Mouse (Mus musculus) MEL (cell line): ENCODE data around the gene Miip. TPM values are rescaled to one million over a fixed set of nuclear protein-coding genes. Genes with fewer than 3 reads are reported as not detected.

Experiments used
- DNase-seq: peaks from one replicate; pipeline ENCODE4 v3.0.0; 2011; ENCODE audit warnings: low read depth, low spot score
- H3K27ac ChIP-seq: 2 replicates; pipeline ENCODE4 v1.5.1; 2012; ENCODE audit warnings: low read depth, mild to moderate bottlenecking, control low read depth, low read length, moderate library complexity; ENCODE audit not compliant: control insufficient read depth
- H3K27me3 ChIP-seq, 2 experiments: fragments of 150-350 bp in 1 of 2; sonication (generic) in 1 of 2; 2 replicates each; pipeline ENCODE4 v1.6.1; 2012; ENCODE audit warnings: low read length in 2 of 2, mild to moderate bottlenecking in 2 of 2, improper control_type of control experiment in 1 of 2, moderate library complexity in 1 of 2; ENCODE audit not compliant: insufficient read depth in 2 of 2, control insufficient read depth in 1 of 2
- H3K36me3 ChIP-seq, 2 experiments: 2 replicates each; pipeline ENCODE4 v1.6.1; 2012 to 2014; ENCODE audit warnings: low read length in 2 of 2, improper control_type of control experiment in 1 of 2, inconsistent platforms in 1 of 2, mild to moderate bottlenecking in 1 of 2; ENCODE audit not compliant: insufficient read depth in 2 of 2, control insufficient read depth in 1 of 2
- H3K4me1 ChIP-seq, 2 experiments: fragments of 150-350 bp in 1 of 2; sonication (generic) in 1 of 2; 2 replicates each; pipeline ENCODE4 v1.6.1; 2012; ENCODE audit warnings: low read length in 2 of 2, improper control_type of control experiment in 1 of 2, mild to moderate bottlenecking in 1 of 2; ENCODE audit not compliant: insufficient read depth in 2 of 2, control insufficient read depth in 1 of 2
- H3K4me3 ChIP-seq, 2 experiments: fragments of 150-350 bp in 1 of 2; sonication (generic) in 1 of 2; 2 replicates each; pipeline ENCODE4 v1.5.1; 2012; ENCODE audit warnings: low read depth in 2 of 2, low read length in 2 of 2, mild to moderate bottlenecking in 2 of 2, moderate library complexity in 2 of 2, control low read depth in 1 of 2, improper control_type of control experiment in 1 of 2; ENCODE audit not compliant: control insufficient read depth in 1 of 2, insufficient read depth in 1 of 2
- H3K79me2 ChIP-seq: 2 replicates; pipeline ENCODE4 v1.6.1; 2012; ENCODE audit warnings: mild to moderate bottlenecking, low read length, moderate library complexity; ENCODE audit not compliant: control insufficient read depth, poor library complexity, insufficient read depth
- H3K9ac ChIP-seq: 2 replicates; pipeline ENCODE4 v1.6.1; 2012; ENCODE audit warnings: low read depth, mild to moderate bottlenecking, control low read depth, low read length, moderate library complexity; ENCODE audit not compliant: control insufficient read depth, poor library complexity, severe bottlenecking
- H3K9me3 ChIP-seq: fragments of 150-350 bp; sonication (generic); replicated peaks from 2 replicates; pipeline ENCODE4 v1.6.1; 2012; ENCODE audit warnings: mild to moderate bottlenecking, low read length, improper control_type of control experiment, moderate library complexity; ENCODE audit not compliant: insufficient read depth
- BHLHE40 ChIP-seq: IDR thresholded peaks from 2 replicates; pipeline ENCODE4 v1.6.1; 2012; ENCODE audit warnings: low read depth, mild to moderate bottlenecking, inconsistent platforms, low read length, improper control_type of control experiment, borderline replicate concordance
- CHD1 ChIP-seq: IDR thresholded peaks from 2 replicates; pipeline ENCODE4 v1.6.1; 2012; ENCODE audit warnings: low read depth, mild to moderate bottlenecking, inconsistent platforms, low read length, improper control_type of control experiment
- CHD2 ChIP-seq: IDR thresholded peaks from 2 replicates; pipeline ENCODE4 v1.6.1; 2011; ENCODE audit warnings: low read length, improper control_type of control experiment
- CTCF ChIP-seq, 3 experiments: IDR thresholded peaks in 2 of 3; conservative IDR thresholded peaks in 1 of 3; 2 replicates each; pipeline ENCODE4 v1.5.1; 2011 to 2012; ENCODE audit warnings: low read length in 3 of 3, low read depth in 2 of 3, mild to moderate bottlenecking in 2 of 3, improper control_type of control experiment in 1 of 3, inconsistent platforms in 1 of 3, mixed read lengths in 1 of 3, moderate library complexity in 1 of 3; ENCODE audit not compliant: control insufficient read depth in 1 of 3, insufficient read depth in 1 of 3, poor library complexity in 1 of 3, severe bottlenecking in 1 of 3
- E2F4 ChIP-seq: IDR thresholded peaks from 2 replicates; pipeline ENCODE4 v1.6.1; 2011; ENCODE audit warnings: low read depth, low read length, improper control_type of control experiment, borderline replicate concordance
- ELF1 ChIP-seq: IDR thresholded peaks from 2 replicates; pipeline ENCODE4 v1.6.1; 2014; ENCODE audit warnings: low read depth, mild to moderate bottlenecking, inconsistent platforms, low read length, improper control_type of control experiment, moderate library complexity
- EP300 ChIP-seq, 2 experiments: IDR thresholded peaks; 2 replicates each; pipeline ENCODE4 v1.6.1; 2011; ENCODE audit warnings: improper control_type of control experiment in 2 of 2, low read length in 2 of 2, low read depth in 1 of 2, mild to moderate bottlenecking in 1 of 2
- ETS1 ChIP-seq: IDR thresholded peaks from 2 replicates; pipeline ENCODE4 v1.6.1; 2012; ENCODE audit warnings: low read depth, mild to moderate bottlenecking, inconsistent platforms, low read length, improper control_type of control experiment, moderate library complexity
- HCFC1 ChIP-seq: IDR thresholded peaks from 2 replicates; pipeline ENCODE4 v1.6.1; 2012; ENCODE audit warnings: low read depth, mild to moderate bottlenecking, inconsistent platforms, low read length, improper control_type of control experiment, moderate library complexity
- JUND ChIP-seq: IDR thresholded peaks from 2 replicates; pipeline ENCODE4 v1.6.1; 2011; ENCODE audit warnings: low read depth, mild to moderate bottlenecking, improper control_type of control experiment, low read length
- KAT2A ChIP-seq: conservative IDR thresholded peaks from 2 replicates; pipeline ENCODE4 v1.6.1; 2012; ENCODE audit warnings: low read depth, low read length, improper control_type of control experiment, inconsistent platforms
- MAFK ChIP-seq: IDR thresholded peaks from 2 replicates; pipeline ENCODE4 v1.6.1; 2011; ENCODE audit warnings: low read depth, mild to moderate bottlenecking, low read length, improper control_type of control experiment, borderline replicate concordance
- MAX ChIP-seq: IDR thresholded peaks from 2 replicates; pipeline ENCODE4 v1.6.1; 2011; ENCODE audit warnings: low read length, improper control_type of control experiment
- MAZ ChIP-seq: IDR thresholded peaks from 2 replicates; pipeline ENCODE4 v1.6.1; 2012; ENCODE audit warnings: low read depth, mild to moderate bottlenecking, inconsistent platforms, low read length, improper control_type of control experiment
- MEF2A ChIP-seq: IDR thresholded peaks from 2 replicates; pipeline ENCODE4 v1.6.1; 2014; ENCODE audit warnings: low read depth, mild to moderate bottlenecking, inconsistent platforms, low read length, improper control_type of control experiment; ENCODE audit not compliant: poor library complexity, insufficient replicate concordance, severe bottlenecking; ENCODE audit errors: extremely low read depth
- MXI1 ChIP-seq: IDR thresholded peaks from 2 replicates; pipeline ENCODE4 v1.6.1; 2011; ENCODE audit warnings: mild to moderate bottlenecking, low read depth, low read length, improper control_type of control experiment
- NELFE ChIP-seq: IDR thresholded peaks from 2 replicates; pipeline ENCODE4 v1.6.1; 2011; ENCODE audit warnings: low read depth, low read length, improper control_type of control experiment
- NRF1 ChIP-seq: IDR thresholded peaks from 2 replicates; pipeline ENCODE4 v1.6.1; 2014; ENCODE audit warnings: low read depth, mild to moderate bottlenecking, inconsistent platforms, low read length, improper control_type of control experiment, moderate library complexity; ENCODE audit not compliant: poor library complexity, insufficient read depth, severe bottlenecking
- POLR2A ChIP-seq, 2 experiments: IDR thresholded peaks; 2 replicates each; pipeline ENCODE4 v1.6.1; 2011 to 2012; ENCODE audit warnings: low read length in 2 of 2, mild to moderate bottlenecking in 2 of 2, control low read depth in 1 of 2, improper control_type of control experiment in 1 of 2, low read depth in 1 of 2, moderate library complexity in 1 of 2; ENCODE audit not compliant: control insufficient read depth in 1 of 2, insufficient read depth in 1 of 2, poor library complexity in 1 of 2
- RCOR1 ChIP-seq: IDR thresholded peaks from 2 replicates; pipeline ENCODE4 v1.6.1; 2012; ENCODE audit warnings: low read depth, mild to moderate bottlenecking, inconsistent platforms, low read length, improper control_type of control experiment
- SIN3A ChIP-seq: IDR thresholded peaks from 2 replicates; pipeline ENCODE4 v1.6.1; 2012; ENCODE audit warnings: low read length, improper control_type of control experiment, inconsistent platforms
- SMC3 ChIP-seq: IDR thresholded peaks from 2 replicates; pipeline ENCODE4 v1.6.1; 2011; ENCODE audit warnings: low read depth, low read length, improper control_type of control experiment
- TCF12 ChIP-seq: IDR thresholded peaks from 2 replicates; pipeline ENCODE4 v1.6.1; 2014; ENCODE audit warnings: low read depth, mild to moderate bottlenecking, inconsistent platforms, low read length, improper control_type of control experiment, moderate library complexity
- UBTF ChIP-seq: IDR thresholded peaks from 2 replicates; pipeline ENCODE4 v1.6.1; 2012; ENCODE audit warnings: low read depth, mild to moderate bottlenecking, inconsistent platforms, low read length, improper control_type of control experiment, moderate library complexity, borderline replicate concordance; ENCODE audit not compliant: insufficient read depth
- USF1 ChIP-seq: IDR thresholded peaks from 2 replicates; pipeline ENCODE4 v1.6.1; 2014; ENCODE audit warnings: low read depth, mild to moderate bottlenecking, inconsistent platforms, low read length, improper control_type of control experiment, moderate library complexity
- ZC3H11A ChIP-seq: IDR thresholded peaks from 2 replicates; pipeline ENCODE4 v1.6.1; 2012; ENCODE audit warnings: low read depth, mild to moderate bottlenecking, inconsistent platforms, low read length, improper control_type of control experiment
- ZNF384 ChIP-seq: IDR thresholded peaks from 2 replicates; pipeline ENCODE4 v1.6.1; 2012; ENCODE audit warnings: low read depth, mild to moderate bottlenecking, inconsistent platforms, low read length, improper control_type of control experiment
- polyA plus RNA-seq, 2 experiments: library from polyadenylated mRNA; stranded (reverse) in 1 of 2; unstranded in 1 of 2; fragments of >175 nt in 1 of 2; fragments of >200 nt in 1 of 2; gene quantifications; 2 replicates each; pipeline versions ENCODE4 v1.2.1 to v1.2.4; 2012; ENCODE audit warnings: low replicate concordance in 2 of 2, low read depth in 1 of 2; ENCODE audit not compliant: insufficient read length in 2 of 2, insufficient read depth in 1 of 2, missing spikeins in 1 of 2
- total RNA-seq: library from RNA; depleted of rRNA; stranded (reverse); fragments of 300-350 nt; gene quantifications from 2 replicates; pipeline ENCODE4 v1.2.3, GENCODE M21; 2012

Gene Miip
- total and polyA plus RNA-seq, 3 experiments, result 19.0 to 31.4 TPM; not detected in 1

- DNase-seq, result no peak
- peak overlapping the region; percentile 48 to 100 for H3K4me3 ChIP-seq
- no peaks in the 10 kb centered on the region for H3K9me3 ChIP-seq
- H3K9ac ChIP-seq, result peak overlapping the region; percentile 57
- H3K27me3 ChIP-seq, result no peaks in the 10 kb centered on the region
- H3K36me3 ChIP-seq, result peaks cover 0 to 12% of the 10 kb centered on the region in 2 experiments; a peak in 3 of 4 replicates
- H3K27ac ChIP-seq, result no peak overlapping the region
- TF ChIP-seq CHD1 (no peak), RCOR1 (no peak), KAT2A (no peak), USF1 (no peak), JUND (no peak), MXI1 (no peak; the same call in 1 of the 2 replicates), ZC3H11A (no peak), NELFE (no peak), HCFC1 (no peak), MAX (no peak), TCF12 (no peak), ZNF384 (no peak), ELF1 (no peak), EP300 (IDR thresholded peaks at IDR 0.05; ENCODE audit: low read depth in 1 of 2, low read length in 2 of 2) (no peak), SMC3 (no peak), UBTF (no peak), ETS1 (no peak)
- H3K79me2 ChIP-seq, result peaks cover 19% of the 10 kb centered on the region
- peaks cover 0 to 22% of the 10 kb centered on the region in 2 experiments for H3K4me1 ChIP-seq
These were observed 36.6 kb upstream of the Miip start for GRCm38 (mm10) chr4:147905090-147905659.

DNA sequence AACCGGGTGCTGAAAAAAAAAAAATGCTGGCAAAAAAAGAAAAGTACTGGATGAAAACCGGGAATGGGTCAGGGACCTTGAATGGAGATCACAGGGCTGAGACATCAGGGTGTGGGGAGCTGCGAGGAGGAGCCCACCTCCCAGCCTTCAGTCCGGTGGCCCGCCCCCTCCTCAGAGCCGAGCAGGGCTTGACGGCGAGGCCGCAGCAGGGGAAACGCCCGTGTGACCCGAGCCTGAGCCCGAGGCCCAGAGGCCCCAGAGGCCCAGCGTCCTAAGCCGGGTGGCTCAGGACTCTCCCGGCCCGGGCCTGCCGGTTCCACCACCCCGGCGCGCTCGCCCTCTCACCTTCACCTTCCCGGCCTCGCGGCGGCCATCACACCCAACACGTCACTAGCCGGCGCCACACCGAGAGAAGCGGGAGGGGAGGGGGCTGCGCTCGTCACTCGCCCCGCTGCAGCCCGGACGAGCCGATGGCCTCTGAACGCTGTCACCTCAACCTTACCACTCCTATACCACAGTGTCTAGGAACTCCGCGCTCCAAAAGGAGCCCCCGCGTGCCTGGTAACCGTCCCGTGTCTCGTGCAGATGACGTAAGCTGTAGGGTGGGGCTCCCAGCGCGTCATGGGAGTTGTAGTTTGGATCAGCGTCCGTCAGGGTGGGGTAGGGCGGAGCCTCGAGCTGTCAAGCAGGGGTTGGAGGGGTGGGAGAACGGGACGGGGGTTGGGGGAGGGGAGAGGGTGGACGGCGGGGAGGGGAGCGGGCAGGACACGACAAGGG is 35.9 kb upstream of the Miip start, which contains the start of gene Mfn2:
Mfn2 (minus strand) TSS at position 392 of the 777 bp plus-strand sequence.
- Histone ChIP-seq H3K79me2 (peaks cover 19% of the 10 kb centered on the region), H3K36me3 (peaks cover 0 to 12% of the 10 kb centered on the region in 2 experiments; a peak in 3 of 4 replicates), H3K9me3 (no peaks in the 10 kb centered on the region), H3K4me1 (peaks cover 0 to 22% of the 10 kb centered on the region in 2 experiments), H3K27me3 (no peaks in the 10 kb centered on the region), H3K27ac (peak within 1 kb of the TSS; percentile 93), H3K9ac (peak within 1 kb of the TSS; percentile 98), H3K4me3 (peak within 1 kb of the TSS; percentile 99 to 100)
- TF ChIP-seq RCOR1, result no peak
- peak; percentile 98 for TF ChIP-seq HCFC1
- no peak for TF ChIP-seq EP300 (IDR thresholded peaks at IDR 0.05; ENCODE audit: low read depth in 1 of 2, low read length in 2 of 2)
- no peak for TF ChIP-seq NRF1
- peak; percentile 59 to 74; a peak in 3 of 4 replicates for TF ChIP-seq POLR2A (IDR thresholded peaks at IDR 0.05; ENCODE audit: control insufficient read depth in 1 of 2, insufficient read depth in 1 of 2, low read depth in 1 of 2, low read length in 2 of 2, poor library complexity in 1 of 2)
- peak; percentile 90 for TF ChIP-seq MXI1
- TF ChIP-seq MAZ, result peak; percentile 99
- TF ChIP-seq KAT2A, result peak; percentile 92
- peak; percentile 57 for TF ChIP-seq NELFE
- TF ChIP-seq USF1, result peak; percentile 48; the same call in 1 of the 2 replicates
- no peak for TF ChIP-seq MAFK
- no peak for TF ChIP-seq MEF2A
- peak; percentile 39; the same call in 1 of the 2 replicates for TF ChIP-seq TCF12
- TF ChIP-seq CHD2, result peak; percentile 36
- 0 out of 2 replicates have a peak, but pooled peaks have one; percentile 17 for TF ChIP-seq ELF1
- TF ChIP-seq E2F4, result no peak
- TF ChIP-seq BHLHE40, result peak; percentile 30; the same call in 1 of the 2 replicates
- TF ChIP-seq SIN3A, result peak; percentile 93
- no peak for TF ChIP-seq CTCF (IDR thresholded peaks at IDR 0.05 in 2 of 3, conservative IDR thresholded peaks at IDR 0.05 in 1 of 3; ENCODE audit: control insufficient read depth in 1 of 3, insufficient read depth in 1 of 3, low read depth in 2 of 3, low read length in 3 of 3, poor library complexity in 1 of 3, severe bottlenecking in 1 of 3)
- peak; percentile 95 for DNase-seq
